Mouse (Mus musculus) urinary bladder, postnatal 4 days (tissue): Measurements from ENCODE around the gene Tysnd1.

Source experiments
- DNase-seq, 2 experiments: peaks; one replicate each; pipeline ENCODE4 v3.0.0; 2021 to 2022; ENCODE audit warnings: low spot score in 2 of 2

The Tysnd1 gene

GRCm38 (mm10) chr10:61738126-61738525, 42.8 kb downstream of the Tysnd1 start:
- DNase-seq = no peak

GRCm38 (mm10) chr10:61741306-61741705, 46.0 kb downstream of the Tysnd1 start:
- DNase-seq = no peak

- DNase-seq = no peak
These were observed 46.6 kb downstream of the Tysnd1 start for GRCm38 (mm10) chr10:61741873-61742272.

GRCm38 (mm10) chr10:61742336-61742735, 47.0 kb downstream of the Tysnd1 start:
- DNase-seq = no peak

- no peak for DNase-seq
These were observed 49.8 kb downstream of the Tysnd1 start for GRCm38 (mm10) chr10:61745133-61745532.

GRCm38 (mm10) chr10:61747302-61747701, 52.0 kb downstream of the Tysnd1 start:
- DNase-seq = no peak

- DNase-seq = no peak
These were observed 54.7 kb downstream of the Tysnd1 start for GRCm38 (mm10) chr10:61750014-61750413.

GRCm38 (mm10) chr10:61751534-61752219, 56.4 kb downstream of the Tysnd1 start:
- peak in 1 of 2 experiments; percentile 33 for DNase-seq
